In the genomic region with DNA sequence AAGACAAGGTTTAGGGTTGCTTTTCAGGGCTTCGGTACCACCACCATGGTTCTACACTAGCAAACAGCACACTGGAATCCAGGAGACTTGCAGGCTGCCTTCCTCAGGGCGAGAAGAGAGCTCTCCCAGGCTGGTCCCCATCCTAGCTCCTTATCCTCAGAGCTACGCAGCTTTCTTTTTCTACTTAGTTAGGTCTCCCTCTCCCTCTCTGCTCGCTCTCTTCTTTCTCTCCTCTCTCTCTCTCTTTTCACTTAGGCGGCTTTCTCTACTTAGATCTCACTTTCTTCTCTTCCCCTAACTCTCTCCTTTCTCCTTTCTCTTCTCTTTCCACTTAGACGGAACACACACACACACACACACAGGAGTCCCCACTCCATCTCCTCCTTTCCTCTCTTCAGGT, we compare ENCODE assay signal across 9 mouse cellular contexts. TPM values are rescaled to one million over a fixed set of nuclear protein-coding genes. Genes with fewer than 3 reads are reported as not detected.
DNase-seq lines count a peak whose midpoint lies in the region; ATAC-seq and TF ChIP-seq lines count a peak whose summit lies in the region.
"Had no signal": no experiment of that assay in that cellular context is flagged by ENCODE, and none has a peak within 500 bp of the region (broad histone marks: within the 10 kb centered on the region; RNA-seq: fewer than 3 reads in every experiment).

No protein-coding gene starts in this region.

- H3K9ac ChIP-seq in heart, embryonic 12.5 days: peak overlapping the region; percentile 80
- peak overlapping the region; percentile 52 for H3K9ac ChIP-seq in heart, postnatal 0 days (replicated peaks; ENCODE audit: low read depth, low read length)

- no peaks in the 10 kb centered on the region for H3K36me3 ChIP-seq in heart, embryonic 12.5 days
- H3K36me3 ChIP-seq in E14TG2a.4 (ENCODE audit: insufficient read depth, low read length): no peaks in the 10 kb centered on the region
- no peaks in the 10 kb centered on the region for H3K36me3 ChIP-seq in heart, postnatal 0 days (replicated peaks; ENCODE audit: control insufficient read depth, insufficient read depth, low read length)
- no peaks in the 10 kb centered on the region for H3K36me3 ChIP-seq in midbrain, embryonic 10.5 days

- H3K9me3 ChIP-seq in heart, embryonic 12.5 days (replicated peaks): no peaks in the 10 kb centered on the region
- no peaks in the 10 kb centered on the region for H3K9me3 ChIP-seq in E14TG2a.4 (ENCODE audit: low read length)
- no peaks in the 10 kb centered on the region for H3K9me3 ChIP-seq in heart, postnatal 0 days (replicated peaks; ENCODE audit: control insufficient read depth, low read length)
- H3K9me3 ChIP-seq in midbrain, embryonic 10.5 days (replicated peaks): no peaks in the 10 kb centered on the region

- intact Hi-C loops in heart, postnatal 25 days (cut with DNase I): loop anchor here (2.0 to 10.0 kb wide), 2 partner anchors 20 to 216 kb away; a partner anchor contains a TSS
- intact Hi-C loops in gastrocnemius, postnatal 36 days (cut with DNase I): loop anchor here (2.0 kb wide), 1 partner anchor 20 kb away; a partner anchor contains a TSS

- peaks cover 40% of the 10 kb centered on the region for H3K4me1 ChIP-seq in heart, embryonic 12.5 days (replicated peaks)
- peaks cover 23% of the 10 kb centered on the region for H3K4me1 ChIP-seq in E14TG2a.4 (replicated peaks; ENCODE audit: low read depth, low read length)
- H3K4me1 ChIP-seq in heart, postnatal 0 days (ENCODE audit: control insufficient read depth, insufficient read depth): peaks cover 18% of the 10 kb centered on the region
- H3K4me1 ChIP-seq in midbrain, embryonic 10.5 days: peaks cover 36% of the 10 kb centered on the region

- H3K4me2 ChIP-seq in heart, embryonic 12.5 days: peak overlapping the region; percentile 70
- peak overlapping the region; percentile 61 for H3K4me2 ChIP-seq in heart, postnatal 0 days (ENCODE audit: low read depth, low read length)

- TF ChIP-seq CTCF in E14TG2a.4 (conservative IDR thresholded peaks at IDR 0.05; ENCODE audit: low read length): no peak
- no peak for TF ChIP-seq CTCF in heart, postnatal 0 days (IDR thresholded peaks at IDR 0.05; ENCODE audit: low read depth)

- H3K27ac ChIP-seq in heart, embryonic 12.5 days (ENCODE audit: poor library complexity, severe bottlenecking): peak overlapping the region; percentile 60
- H3K27ac ChIP-seq in heart, postnatal 0 days (ENCODE audit: low read depth): peak overlapping the region; percentile 87
- H3K27ac ChIP-seq in midbrain, embryonic 10.5 days (replicated peaks): peak overlapping the region; percentile 52; the same call in 1 of the 2 replicates

- H3K27me3 ChIP-seq in heart, embryonic 12.5 days (replicated peaks): peaks cover 56% of the 10 kb centered on the region
- peaks cover 85% of the 10 kb centered on the region for H3K27me3 ChIP-seq in E14TG2a.4 (ENCODE audit: insufficient read depth, low read length)
- peaks cover 27% of the 10 kb centered on the region for H3K27me3 ChIP-seq in heart, postnatal 0 days (ENCODE audit: control insufficient read depth, insufficient read depth, low read length)
- peaks cover 85% of the 10 kb centered on the region for H3K27me3 ChIP-seq in midbrain, embryonic 10.5 days (ENCODE audit: low read depth, poor library complexity, severe bottlenecking)

- ATAC-seq in heart, embryonic 12.5 days (ENCODE audit: insufficient number of reproducible peaks, low FRiP score): no peak
- ATAC-seq in heart, postnatal 0 days (ENCODE audit: insufficient read depth, low read depth): no peak

- TF ChIP-seq EP300 in heart, postnatal 0 days (IDR thresholded peaks at IDR 0.05; ENCODE audit: low read depth): no peak

- WGBS in heart, embryonic 12.5 days: 25% methylated on average over 6 of the region's 6 CpGs
- WGBS in heart, postnatal 0 days: 37% methylated on average over 6 of the region's 6 CpGs
- WGBS in midbrain, embryonic 10.5 days: 55% methylated on average over 6 of the region's 6 CpGs

- DNase-seq in heart, postnatal 25 days (ENCODE audit: low spot score): no peak
- DNase-seq in heart, postnatal 0 days (ENCODE audit: low spot score): no peak
- DNase-seq in midbrain, embryonic 10.5 days (ENCODE audit: low spot score): no peak
- DNase-seq in frontal cortex, postnatal 25 days (ENCODE audit: low spot score in 2 of 2): no peak
- no peak for DNase-seq in left cerebral cortex, adult 8-10 months (ENCODE audit: low spot score in 2 of 2)
- no peak for DNase-seq in gastrocnemius, postnatal 36 days

- H3K4me3 ChIP-seq in heart, embryonic 12.5 days: peak overlapping the region; percentile 56
- H3K4me3 ChIP-seq in E14TG2a.4 (replicated peaks; ENCODE audit: low read length): peak overlapping the region; percentile 80
- peak overlapping the region; percentile 45 for H3K4me3 ChIP-seq in heart, postnatal 0 days (ENCODE audit: low read depth, low read length)
- peak overlapping the region; percentile 50 for H3K4me3 ChIP-seq in midbrain, embryonic 10.5 days

RNA-seq across cellular contexts. Expression of a gene that starts 20.0 kb away (rescaled TPM):
- polyA plus RNA-seq in heart, embryonic 12.5 days (2016; fragmentation: Nextera tagmentation; extraction: Ambion mirVana): 0.30 and 0.46 TPM in 2 replicates
- total RNA-seq in heart, postnatal 25 days (2021): under 1 TPM; 0.16 to 0.17 TPM
- 0.54 and 1.5 TPM in 2 replicates for total RNA-seq in heart, postnatal 0 days (2014; rRNA removed; ENCODE audit: low replicate concordance)
- 0.12 and 0.38 TPM in 2 replicates for polyA plus RNA-seq in heart, postnatal 0 days (2015; fragmentation: Nextera tagmentation; extraction: Ambion mirVana)
- 0.39 and 0.51 TPM in 2 replicates for polyA plus RNA-seq in midbrain, embryonic 10.5 days (2016; fragmentation: Nextera tagmentation; extraction: Ambion mirVana)
- total RNA-seq in left cerebral cortex, adult 8-10 months (2022): 1 to 10 TPM in 2 of 4 experiments, under 1 TPM in 2; 0.57 to 2.5 (median 1.3) TPM
- under 1 TPM; 0.20 to 0.49 TPM for total RNA-seq in gastrocnemius, postnatal 36 days (2021)
- total RNA-seq: megakaryocyte-erythroid progenitor cell, adult 5-6 weeks had no signal

RNA-seq across cellular contexts. Expression of a gene that starts 26.5 kb away (rescaled TPM):
- polyA plus RNA-seq in heart, embryonic 12.5 days (2016; fragmentation: Nextera tagmentation; extraction: Ambion mirVana): 0.26 and 0.30 TPM in 2 replicates
- under 1 TPM; 0.17 to 0.18 TPM for total RNA-seq in heart, postnatal 25 days (2021)
- 0.11 and 0.62 TPM in 2 replicates for total RNA-seq in heart, postnatal 0 days (2014; rRNA removed; ENCODE audit: low replicate concordance)
- 0.15 and 0.16 TPM in 2 replicates for polyA plus RNA-seq in heart, postnatal 0 days (2015; fragmentation: Nextera tagmentation; extraction: Ambion mirVana)
- polyA plus RNA-seq in midbrain, embryonic 10.5 days (2016; fragmentation: Nextera tagmentation; extraction: Ambion mirVana): 4.9 and 5.1 TPM in 2 replicates
- 1 to 10 TPM; 1.9 to 3.0 (median 2.5) TPM for total RNA-seq in left cerebral cortex, adult 8-10 months (2022)
- not detected for total RNA-seq in gastrocnemius, postnatal 36 days (2021)
- total RNA-seq: megakaryocyte-erythroid progenitor cell, adult 5-6 weeks had no signal

RNA-seq across cellular contexts. Expression of a gene that starts 28.3 kb away (rescaled TPM):
- 0.21 TPM in 1 of 2 replicates, not detected in the other for polyA plus RNA-seq in heart, embryonic 12.5 days (2016; fragmentation: Nextera tagmentation; extraction: Ambion mirVana)
- under 1 TPM in 1 of 2 experiments, not detected in 1; 0.08 TPM for total RNA-seq in heart, postnatal 25 days (2021)
- total RNA-seq in heart, postnatal 0 days (2014; rRNA removed; ENCODE audit: low replicate concordance): not detected in 2 replicates
- polyA plus RNA-seq in heart, postnatal 0 days (2015; fragmentation: Nextera tagmentation; extraction: Ambion mirVana): not detected in 2 replicates
- 0.78 and 0.89 TPM in 2 replicates for polyA plus RNA-seq in midbrain, embryonic 10.5 days (2016; fragmentation: Nextera tagmentation; extraction: Ambion mirVana)
- 1 to 10 TPM in 2 of 4 experiments, under 1 TPM in 2; 0.66 to 1.6 (median 1.1) TPM for total RNA-seq in left cerebral cortex, adult 8-10 months (2022)
- total RNA-seq in gastrocnemius, postnatal 36 days (2021): not detected
- total RNA-seq: megakaryocyte-erythroid progenitor cell, adult 5-6 weeks had no signal

RNA-seq across cellular contexts. Expression of a gene that starts 55.7 kb away (rescaled TPM):
- polyA plus RNA-seq in heart, embryonic 12.5 days (2016; fragmentation: Nextera tagmentation; extraction: Ambion mirVana): 15.7 and 16.1 TPM in 2 replicates
- total RNA-seq in heart, postnatal 25 days (2021): 10 to 100 TPM; 17.9 to 21.7 TPM
- total RNA-seq in heart, postnatal 0 days (2014; rRNA removed; ENCODE audit: low replicate concordance): 42.7 and 69.9 TPM in 2 replicates
- 10.3 and 10.8 TPM in 2 replicates for polyA plus RNA-seq in heart, postnatal 0 days (2015; fragmentation: Nextera tagmentation; extraction: Ambion mirVana)
- 12.3 and 14.7 TPM in 2 replicates for polyA plus RNA-seq in midbrain, embryonic 10.5 days (2016; fragmentation: Nextera tagmentation; extraction: Ambion mirVana)
- total RNA-seq in left cerebral cortex, adult 8-10 months (2022): 10 to 100 TPM in 1 of 4 experiments, 1 to 10 TPM in 3; 8.3 to 10.1 (median 9.5) TPM
- 1 to 10 TPM; 4.8 to 8.3 TPM for total RNA-seq in gastrocnemius, postnatal 36 days (2021)
